Mouse (Mus musculus) cerebellum, postnatal 25 days (tissue): ENCODE measurements around the gene Ccdc88a.

Experiments used
- DNase-seq, 2 experiments: peaks; one replicate each; pipeline ENCODE4 v3.0.0; 2021; ENCODE audit warnings: mixed read lengths in 2 of 2

Ccdc88a gene

GRCm38 (mm10) chr11:29549425-29549778, 175.9 kb downstream of the Ccdc88a start:
- no peak for DNase-seq
